Mouse (Mus musculus): ENCODE measurements around the gene Wdr48. TPM values are rescaled to one million over a fixed set of nuclear protein-coding genes. Genes with fewer than 3 reads are reported as not detected.

Gene Wdr48
- polyA plus RNA-seq, 1 experiment from 2014 or later = 32.9 TPM

DNA sequence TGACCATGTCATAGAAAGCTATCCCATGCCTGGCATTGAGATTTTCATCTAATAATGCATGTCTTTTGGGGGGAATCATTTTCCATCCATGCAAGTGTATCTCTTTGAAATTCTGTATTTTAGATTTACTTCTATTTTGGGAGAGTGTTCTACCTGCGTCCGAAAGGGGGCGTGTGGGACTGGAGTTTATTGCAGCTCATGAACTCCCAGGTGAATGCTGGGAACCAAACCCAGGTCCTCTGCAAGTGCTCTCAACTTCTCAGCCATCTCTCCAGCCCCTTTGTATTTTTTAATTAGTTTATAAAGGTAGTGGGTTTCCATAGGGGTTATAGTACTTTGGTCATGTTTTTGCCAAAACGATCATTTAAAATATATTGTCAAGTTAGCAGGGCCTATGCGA, 797 bp upstream of the Wdr48 start:
- H3K4me3 ChIP-seq = peak overlapping the region; percentile 97; the same call in 1 of the 2 replicates
- peaks cover 25% of the 10 kb centered on the region for H3K4me1 ChIP-seq
- ATAC-seq = no peak
- 74% methylated on average over 5 of the region's 5 CpGs for WGBS (ENCODE audit: insufficient replicate concordance)
- no peaks in the 10 kb centered on the region for H3K27me3 ChIP-seq (replicated peaks)
- H3K4me2 ChIP-seq = peak overlapping the region; percentile 93
- peak overlapping the region; percentile 68 for H3K9ac ChIP-seq
- no peaks in the 10 kb centered on the region for H3K9me3 ChIP-seq (replicated peaks)
- H3K27ac ChIP-seq = peak overlapping the region; percentile 84
- peaks cover 11% of the 10 kb centered on the region for H3K36me3 ChIP-seq

DNA sequence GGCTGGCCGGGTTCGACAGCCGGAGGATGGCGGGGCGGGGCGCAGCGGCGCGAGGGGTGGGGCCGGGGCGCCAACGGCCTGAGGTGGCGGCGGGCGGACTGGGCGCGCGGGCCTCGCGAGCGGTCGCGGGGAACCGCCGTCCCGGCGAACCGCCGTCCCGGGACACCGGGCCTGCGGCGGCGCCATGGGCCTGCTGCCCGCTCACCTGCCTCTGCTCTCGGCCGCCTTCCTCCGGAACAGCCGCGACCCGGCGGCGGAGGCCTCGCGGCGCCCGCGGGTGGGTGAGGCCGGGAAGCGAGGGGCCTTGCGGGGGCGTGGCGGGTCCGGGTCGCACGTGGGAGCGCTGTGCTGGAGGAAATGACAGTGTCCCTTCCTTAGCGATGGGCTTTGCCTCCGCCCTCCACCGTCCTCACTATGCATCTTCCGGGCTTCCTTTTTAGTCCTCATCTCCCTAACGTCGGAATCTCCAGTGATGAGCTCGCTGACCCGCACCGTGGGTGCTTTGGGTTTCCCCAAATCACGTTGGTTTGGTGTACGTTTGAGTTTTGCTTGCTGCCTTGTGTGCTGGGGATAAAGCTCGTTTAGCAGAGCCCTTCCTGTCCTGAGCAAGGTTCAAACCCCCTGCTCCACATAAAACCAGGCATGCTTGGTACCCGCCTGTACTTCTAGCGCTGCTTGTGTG, 503 bp downstream of the Wdr48 start:
- ATAC-seq = peak; percentile 84
- Histone ChIP-seq H3K4me3 (peak overlapping the region; percentile 97), H3K27ac (peak overlapping the region; percentile 84), H3K9me3 (replicated peaks) (no peaks in the 10 kb centered on the region), H3K4me1 (peaks cover 25% of the 10 kb centered on the region), H3K4me2 (peak overlapping the region; percentile 93), H3K9ac (peak overlapping the region; percentile 93), H3K36me3 (peaks cover 22% of the 10 kb centered on the region), H3K27me3 (replicated peaks) (no peaks in the 10 kb centered on the region)
- WGBS (ENCODE audit: insufficient replicate concordance) = 2% methylated on average over 37 of the region's 71 CpGs

DNA sequence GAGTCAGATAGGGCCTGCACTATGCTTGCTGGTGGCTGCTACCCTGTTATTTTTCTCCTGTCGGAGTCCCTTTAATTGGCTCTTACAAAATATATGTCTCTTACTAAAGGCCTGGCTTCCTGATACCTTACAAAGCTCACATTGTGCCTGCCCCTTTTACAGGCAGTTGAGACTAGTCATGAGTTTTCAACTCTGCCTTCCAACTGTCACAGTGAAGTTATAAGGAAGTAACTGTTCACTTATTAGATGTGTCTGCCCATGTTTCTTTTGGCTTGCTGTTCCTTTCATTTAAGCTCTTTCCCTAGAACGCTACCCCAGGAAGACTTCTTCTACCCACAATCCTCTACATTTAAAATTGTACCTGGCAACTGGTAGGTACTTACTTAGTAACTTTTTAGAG, 4.8 kb downstream of the Wdr48 start:
- Histone ChIP-seq H3K27ac (no peak overlapping the region), H3K4me3 (no peak overlapping the region), H3K4me2 (no peak overlapping the region), H3K9me3 (replicated peaks) (no peaks in the 10 kb centered on the region), H3K36me3 (peaks cover 60% of the 10 kb centered on the region), H3K4me1 (peaks cover 18% of the 10 kb centered on the region), H3K27me3 (replicated peaks) (no peaks in the 10 kb centered on the region), H3K9ac (no peak overlapping the region)
- 74% methylated on average over 2 of the region's 2 CpGs for WGBS (ENCODE audit: insufficient replicate concordance)
- ATAC-seq = no peak

DNA sequence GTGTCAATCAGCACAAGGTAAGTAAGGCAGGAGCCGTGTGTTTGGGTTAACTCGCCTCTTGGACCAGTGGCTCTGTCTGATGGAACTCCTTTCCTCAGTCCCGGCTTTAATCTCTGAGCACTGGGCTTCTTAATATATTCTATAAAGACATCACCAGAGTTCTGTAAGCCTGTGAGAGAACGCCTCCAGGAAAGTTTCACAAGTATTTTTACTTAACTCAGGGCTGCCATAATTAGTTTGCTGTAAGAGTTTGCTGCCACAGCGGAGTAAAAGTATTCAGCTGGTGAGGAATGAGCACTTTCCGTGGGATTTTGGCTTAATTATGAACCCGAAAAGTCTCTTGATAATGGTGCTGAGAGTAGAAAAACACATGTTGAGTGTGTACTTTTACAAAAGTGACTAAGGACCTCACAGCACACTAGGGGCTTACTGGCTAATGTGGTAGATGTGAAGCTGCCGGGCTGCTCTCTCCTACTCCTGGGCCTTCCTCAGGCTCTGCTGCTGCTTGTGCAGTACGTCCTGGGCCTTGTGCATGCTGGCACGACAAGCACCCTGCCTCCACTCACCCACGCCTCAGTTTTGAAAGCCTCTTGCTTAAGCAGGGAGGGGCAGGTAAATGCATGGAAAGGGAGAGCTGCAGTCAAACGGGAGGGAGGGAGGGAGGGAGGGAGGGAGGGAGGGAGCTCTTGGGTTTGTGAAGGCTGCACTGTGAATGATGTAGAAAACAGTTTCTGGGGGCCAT, 7.9 kb downstream of the Wdr48 start:
- H3K4me2 ChIP-seq = no peak overlapping the region
- peaks cover 88% of the 10 kb centered on the region for H3K36me3 ChIP-seq
- H3K4me3 ChIP-seq = no peak overlapping the region
- no peak overlapping the region for H3K27ac ChIP-seq
- ATAC-seq = no peak
- WGBS (ENCODE audit: insufficient replicate concordance) = 80% methylated on average over 12 of the region's 12 CpGs
- H3K9me3 ChIP-seq (replicated peaks) = no peaks in the 10 kb centered on the region
- no peak overlapping the region for H3K9ac ChIP-seq
- no peaks in the 10 kb centered on the region for H3K4me1 ChIP-seq
- H3K27me3 ChIP-seq (replicated peaks) = no peaks in the 10 kb centered on the region

DNA sequence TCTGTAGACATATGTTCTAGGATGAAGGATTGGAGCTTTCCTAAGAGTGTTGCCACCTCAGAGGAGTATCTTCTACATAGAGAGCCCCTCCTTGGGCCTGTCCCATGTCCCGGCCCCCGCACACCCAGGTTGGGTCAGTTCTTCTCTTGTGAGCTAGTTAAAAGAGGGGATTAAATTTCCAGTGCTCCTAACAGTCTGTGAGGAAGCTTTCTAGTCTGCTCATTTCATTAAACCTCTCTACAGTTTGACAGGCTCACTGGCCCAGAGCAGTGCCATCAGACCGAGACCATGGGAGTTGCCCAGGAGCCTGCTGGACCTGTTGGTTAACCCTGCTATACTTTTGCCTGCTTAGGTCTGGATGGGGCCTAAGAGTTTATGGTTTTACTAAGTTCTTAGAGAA, 14.0 kb downstream of the Wdr48 start:
- Histone ChIP-seq H3K36me3 (peaks cover 98% of the 10 kb centered on the region), H3K4me2 (no peak overlapping the region), H3K9me3 (replicated peaks) (no peaks in the 10 kb centered on the region), H3K9ac (no peak overlapping the region), H3K4me1 (no peaks in the 10 kb centered on the region), H3K27ac (no peak overlapping the region), H3K4me3 (no peak overlapping the region), H3K27me3 (replicated peaks) (no peaks in the 10 kb centered on the region)
- 93% methylated on average over 3 of the region's 3 CpGs for WGBS (ENCODE audit: insufficient replicate concordance)
- no peak for ATAC-seq

DNA sequence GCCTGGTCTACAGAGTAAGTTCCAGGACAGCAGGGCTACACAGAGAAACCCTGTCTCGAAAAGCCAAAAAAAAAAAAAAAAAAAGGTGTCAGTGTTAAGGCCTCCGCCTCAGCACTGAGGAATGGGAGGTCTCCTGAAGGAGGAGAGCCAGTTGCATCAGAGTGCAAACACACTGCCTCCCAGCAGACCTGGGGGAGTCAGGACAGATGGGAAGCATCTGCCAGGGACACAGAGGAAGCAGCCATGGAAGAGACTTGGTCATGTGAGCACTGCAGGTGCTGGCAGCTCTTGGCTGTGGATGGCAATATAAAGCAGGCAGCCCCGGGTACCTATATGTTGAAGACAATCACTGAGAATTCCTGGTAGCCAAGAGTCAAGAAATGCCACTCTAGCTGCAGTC, 15.3 kb downstream of the Wdr48 start:
- peaks cover 98% of the 10 kb centered on the region for H3K36me3 ChIP-seq
- H3K27me3 ChIP-seq (replicated peaks) = no peaks in the 10 kb centered on the region
- H3K4me1 ChIP-seq = no peaks in the 10 kb centered on the region
- ATAC-seq = no peak
- no peak overlapping the region for H3K27ac ChIP-seq
- no peaks in the 10 kb centered on the region for H3K9me3 ChIP-seq (replicated peaks)
- H3K9ac ChIP-seq = no peak overlapping the region
- no peak overlapping the region for H3K4me2 ChIP-seq
- 76% methylated on average over 3 of the region's 3 CpGs for WGBS (ENCODE audit: insufficient replicate concordance)
- no peak overlapping the region for H3K4me3 ChIP-seq

DNA sequence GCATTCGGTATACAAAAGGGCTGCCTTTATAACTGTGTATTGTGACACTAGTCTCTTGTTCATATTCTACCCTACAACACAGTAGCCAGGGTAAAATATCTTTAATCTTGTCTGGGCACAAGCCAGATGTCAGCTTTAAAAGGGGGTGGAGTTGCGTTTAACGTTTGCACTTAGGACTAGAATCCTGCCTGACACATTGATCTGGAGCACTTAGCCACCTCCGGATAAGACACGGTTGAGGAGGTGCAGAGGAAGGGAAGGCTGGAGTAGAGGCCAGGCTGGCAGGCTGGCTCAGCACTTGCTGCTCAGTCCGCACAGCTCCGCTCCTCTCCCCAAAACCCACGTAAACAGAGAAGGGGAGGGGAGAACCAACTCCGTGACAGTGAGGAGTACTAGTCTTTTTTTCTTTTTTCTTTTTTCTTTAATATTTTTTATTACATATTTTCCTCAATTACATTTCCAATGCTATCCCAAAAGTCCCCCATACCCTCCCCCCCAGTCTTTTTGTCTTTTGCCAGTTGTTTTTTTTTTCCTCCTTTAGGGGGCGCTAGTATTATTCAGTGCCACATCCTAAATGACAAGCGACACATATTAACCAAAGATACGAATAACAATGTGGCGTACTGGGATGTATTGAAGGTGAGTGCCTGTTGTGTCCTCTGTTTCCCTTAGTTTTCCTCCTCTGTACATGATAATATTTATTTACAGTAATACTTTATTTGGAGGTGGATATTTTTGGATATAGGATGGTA, 18.6 kb downstream of the Wdr48 start:
- no peak overlapping the region for H3K27ac ChIP-seq

DNA sequence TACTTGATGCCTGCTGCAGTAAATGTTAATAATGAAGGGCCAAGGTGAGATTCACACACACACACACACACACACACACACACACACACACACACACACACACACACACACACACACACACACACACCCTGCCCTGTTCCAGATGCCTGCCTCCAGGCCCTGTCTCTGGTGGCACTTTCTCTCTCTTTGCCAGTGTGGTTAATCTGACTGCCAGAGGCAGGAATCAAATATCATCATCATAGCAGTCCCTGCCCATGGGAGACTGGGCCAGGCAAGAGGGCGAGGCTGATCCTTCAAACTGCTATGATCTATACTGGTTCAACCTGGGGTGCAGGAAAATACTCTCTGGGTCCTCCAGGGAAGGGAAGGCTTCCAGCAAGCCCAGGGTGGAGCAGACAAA, 25.2 kb downstream of the Wdr48 start:
- Histone ChIP-seq H3K4me2 (no peak overlapping the region), H3K27ac (no peak overlapping the region), H3K4me1 (no peaks in the 10 kb centered on the region), H3K27me3 (replicated peaks) (no peaks in the 10 kb centered on the region), H3K36me3 (peaks cover 96% of the 10 kb centered on the region), H3K4me3 (no peak overlapping the region), H3K9me3 (replicated peaks) (no peaks in the 10 kb centered on the region), H3K9ac (no peak overlapping the region)
- WGBS (ENCODE audit: insufficient replicate concordance) = 89% methylated on average over 1 of the region's 1 CpGs
- no peak for ATAC-seq

More for the DNA sequence above, 18.6 kb downstream of the Wdr48 start:
- Histone ChIP-seq H3K27me3 (replicated peaks) (no peaks in the 10 kb centered on the region), H3K4me2 (no peak overlapping the region), H3K9ac (no peak overlapping the region), H3K4me1 (no peaks in the 10 kb centered on the region), H3K36me3 (peaks cover 97% of the 10 kb centered on the region), H3K9me3 (replicated peaks) (no peaks in the 10 kb centered on the region), H3K4me3 (no peak overlapping the region)
- 76% methylated on average over 13 of the region's 13 CpGs for WGBS (ENCODE audit: insufficient replicate concordance)
- no peak for ATAC-seq

DNA sequence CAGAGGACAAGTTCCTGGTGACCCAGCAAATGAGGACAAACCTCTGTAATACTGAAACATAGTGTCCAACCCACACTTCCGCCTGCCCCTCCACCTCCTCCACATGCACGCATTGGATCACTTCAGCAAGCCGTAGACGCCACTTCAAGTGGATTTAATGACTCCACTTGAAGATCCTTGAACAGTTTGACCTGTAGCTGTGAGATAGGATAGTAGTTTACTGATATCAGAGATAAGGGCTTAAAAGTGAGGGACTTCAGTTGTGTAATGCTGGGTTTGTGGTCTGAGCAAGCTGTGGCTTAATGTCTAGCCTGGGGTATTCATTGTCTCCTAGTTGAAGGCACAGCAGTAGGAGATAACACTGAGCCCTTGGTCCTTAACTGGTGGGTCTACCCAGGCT, 28.8 kb downstream of the Wdr48 start:
- H3K36me3 ChIP-seq = peaks cover 97% of the 10 kb centered on the region
- H3K27me3 ChIP-seq (replicated peaks) = no peaks in the 10 kb centered on the region
- no peak overlapping the region for H3K4me2 ChIP-seq
- no peak for ATAC-seq
- WGBS (ENCODE audit: insufficient replicate concordance) = 51% methylated on average over 4 of the region's 4 CpGs
- peaks cover 10% of the 10 kb centered on the region; the same call in 1 of the 2 replicates for H3K4me1 ChIP-seq
- H3K4me3 ChIP-seq = no peak overlapping the region
- H3K9ac ChIP-seq = no peak overlapping the region
- no peaks in the 10 kb centered on the region for H3K9me3 ChIP-seq (replicated peaks)
- no peak overlapping the region for H3K27ac ChIP-seq

DNA sequence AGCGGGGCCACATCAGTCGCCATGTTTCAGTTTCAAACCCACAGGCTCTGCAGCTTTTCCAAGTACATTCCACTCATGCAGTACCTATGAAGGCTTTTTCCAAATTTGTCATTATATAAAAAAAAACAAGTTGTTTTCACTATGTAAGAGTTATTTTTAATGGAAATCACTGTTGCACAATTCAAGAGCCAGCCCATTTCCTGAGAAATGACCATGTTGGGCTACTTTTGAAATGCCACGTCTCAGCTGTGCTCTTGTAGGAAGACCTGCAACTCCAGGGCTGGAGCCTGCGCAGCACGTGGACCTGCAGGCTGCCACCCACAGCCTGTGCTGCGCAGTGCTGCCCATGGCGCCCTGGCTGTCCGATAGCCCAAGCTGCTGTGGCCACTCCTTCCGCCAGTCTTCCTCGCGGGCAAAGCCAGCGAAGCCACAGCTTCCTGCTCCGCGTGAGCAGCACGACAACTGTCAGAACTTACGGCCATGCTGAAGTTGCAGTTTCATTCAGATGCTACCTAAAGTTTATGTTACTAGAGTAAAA, 30.5 kb downstream of the Wdr48 start:
- 42% methylated on average over 16 of the region's 16 CpGs for WGBS (ENCODE audit: insufficient replicate concordance)
- Histone ChIP-seq H3K27me3 (replicated peaks) (no peaks in the 10 kb centered on the region), H3K4me1 (peaks cover 10% of the 10 kb centered on the region; the same call in 1 of the 2 replicates), H3K4me3 (no peak overlapping the region), H3K27ac (no peak overlapping the region), H3K4me2 (no peak overlapping the region), H3K9ac (no peak overlapping the region), H3K36me3 (peaks cover 97% of the 10 kb centered on the region), H3K9me3 (replicated peaks) (no peaks in the 10 kb centered on the region)
- ATAC-seq = 0 out of 2 replicates have a peak, but pooled peaks have one; percentile 30

DNA sequence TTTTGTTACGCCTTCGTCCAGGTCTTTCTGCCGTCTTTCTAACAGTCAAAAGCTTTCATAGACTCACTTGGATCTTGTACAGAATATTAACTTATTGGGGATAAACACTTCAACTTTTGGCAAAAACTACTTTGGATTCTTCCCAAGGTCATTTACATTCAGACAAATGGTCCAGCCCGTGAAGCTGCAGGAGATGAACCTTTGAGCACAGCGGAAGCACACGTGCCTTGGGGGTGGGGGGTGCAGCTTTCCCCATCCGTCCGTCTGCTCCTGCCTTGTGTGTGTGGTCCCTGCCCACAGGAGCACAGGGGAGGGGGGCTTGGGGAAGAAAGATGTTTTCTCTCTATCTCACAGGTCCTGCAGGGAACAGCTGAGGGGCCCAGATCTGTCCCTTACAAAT, 31.1 kb downstream of the Wdr48 start:
- Histone ChIP-seq H3K4me1 (peaks cover 10% of the 10 kb centered on the region; the same call in 1 of the 2 replicates), H3K9ac (no peak overlapping the region), H3K27ac (no peak overlapping the region), H3K4me3 (no peak overlapping the region), H3K36me3 (peaks cover 97% of the 10 kb centered on the region), H3K4me2 (no peak overlapping the region), H3K27me3 (replicated peaks) (no peaks in the 10 kb centered on the region), H3K9me3 (replicated peaks) (no peaks in the 10 kb centered on the region)
- 67% methylated on average over 8 of the region's 8 CpGs for WGBS (ENCODE audit: insufficient replicate concordance)
- no peak for ATAC-seq

DNA sequence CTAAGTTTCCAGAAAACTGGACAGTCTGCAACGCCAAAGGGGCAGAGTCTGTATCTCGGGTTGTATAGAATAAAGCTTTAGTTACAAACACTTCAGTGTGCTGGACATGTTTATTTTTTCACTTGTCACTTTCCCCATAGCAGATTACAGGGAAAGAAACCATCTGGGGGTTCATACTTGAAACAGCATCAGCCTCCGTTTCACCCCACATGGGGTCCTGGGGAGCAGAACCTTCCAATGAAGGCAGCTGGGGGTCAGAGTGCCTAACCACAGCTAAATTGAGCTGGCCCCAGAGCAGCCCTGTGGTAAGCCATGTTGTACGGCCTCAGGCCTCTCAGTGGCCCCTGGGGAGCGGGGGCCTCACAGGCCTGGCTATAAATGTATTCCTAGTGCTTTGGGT, 31.8 kb downstream of the Wdr48 start:
- Histone ChIP-seq H3K4me3 (no peak overlapping the region), H3K36me3 (peaks cover 97% of the 10 kb centered on the region), H3K9me3 (replicated peaks) (no peaks in the 10 kb centered on the region), H3K4me1 (peaks cover 10% of the 10 kb centered on the region; the same call in 1 of the 2 replicates), H3K27ac (0 out of 2 replicates have a peak overlapping the region, but pooled peaks have one; percentile 3), H3K4me2 (no peak overlapping the region), H3K9ac (no peak overlapping the region), H3K27me3 (replicated peaks) (no peaks in the 10 kb centered on the region)
- 76% methylated on average over 5 of the region's 5 CpGs for WGBS (ENCODE audit: insufficient replicate concordance)
- ATAC-seq = no peak
